Mouse (Mus musculus) small intestine, adult 2 months (tissue): ENCODE data around the gene Tbc1d25. TPM values are rescaled to one million over a fixed set of nuclear protein-coding genes. Genes with fewer than 3 reads are reported as not detected.

ENCODE experiments used
- H3K27ac ChIP-seq: fragments of 200-500 bp; 2 replicates; pipeline ENCODE4 v1.5.1; 2012; ENCODE audit warnings: low read depth, low read length, control low read depth, inconsistent platforms; ENCODE audit not compliant: insufficient read depth
- H3K27me3 ChIP-seq: fragments of 200-500 bp; 2 replicates; pipeline ENCODE4 v1.6.1; 2012; ENCODE audit warnings: mild to moderate bottlenecking, moderate library complexity, low read length, inconsistent platforms; ENCODE audit not compliant: control insufficient read depth, insufficient read depth
- H3K36me3 ChIP-seq: fragments of 200-500 bp; 2 replicates; pipeline ENCODE4 v1.6.1; 2012; ENCODE audit warnings: mild to moderate bottlenecking, low read length, control low read depth, inconsistent platforms; ENCODE audit not compliant: control insufficient read depth, insufficient read depth
- H3K4me1 ChIP-seq: fragments of 200-500 bp; 2 replicates; pipeline ENCODE4 v1.6.1; 2012; ENCODE audit warnings: low read length, inconsistent platforms, mixed read lengths; ENCODE audit not compliant: control insufficient read depth, insufficient read depth, insufficient read length
- H3K4me3 ChIP-seq: fragments of 200-500 bp; 2 replicates; pipeline ENCODE4 v1.5.1; 2012; ENCODE audit warnings: low read depth, mild to moderate bottlenecking, control low read depth, inconsistent platforms, low read length, moderate library complexity
- CTCF ChIP-seq: fragments of 200-500 bp; IDR thresholded peaks from 2 replicates; pipeline ENCODE4 v1.5.1; 2012; ENCODE audit warnings: low read depth, mild to moderate bottlenecking, control low read depth, inconsistent platforms, low read length, moderate library complexity, mixed read lengths; ENCODE audit not compliant: insufficient replicate concordance, insufficient read length; ENCODE audit errors: extremely low read depth
- POLR2A ChIP-seq: fragments of 200-500 bp; IDR thresholded peaks from 2 replicates; pipeline ENCODE4 v1.6.1; 2012; ENCODE audit warnings: low read depth, mild to moderate bottlenecking, control low read depth, inconsistent platforms, low read length, moderate library complexity
- WGBS: fragments of 180-500 bp; shearing (Covaris S2); methylation state at CpG from one replicate; pipeline ENCODE4 v1.1.7; 2018; 5-methylcytosine and 5-hydroxymethylcytosine counted together
- polyA plus RNA-seq: library from polyadenylated mRNA; depleted of rRNA; stranded (reverse); fragments of >200 nt; gene quantifications from 2 replicates; pipeline ENCODE4 v1.2.3, GENCODE M21; 2012

Tbc1d25 gene
- polyA plus RNA-seq, 1 experiment = 7.6 TPM

DNA sequence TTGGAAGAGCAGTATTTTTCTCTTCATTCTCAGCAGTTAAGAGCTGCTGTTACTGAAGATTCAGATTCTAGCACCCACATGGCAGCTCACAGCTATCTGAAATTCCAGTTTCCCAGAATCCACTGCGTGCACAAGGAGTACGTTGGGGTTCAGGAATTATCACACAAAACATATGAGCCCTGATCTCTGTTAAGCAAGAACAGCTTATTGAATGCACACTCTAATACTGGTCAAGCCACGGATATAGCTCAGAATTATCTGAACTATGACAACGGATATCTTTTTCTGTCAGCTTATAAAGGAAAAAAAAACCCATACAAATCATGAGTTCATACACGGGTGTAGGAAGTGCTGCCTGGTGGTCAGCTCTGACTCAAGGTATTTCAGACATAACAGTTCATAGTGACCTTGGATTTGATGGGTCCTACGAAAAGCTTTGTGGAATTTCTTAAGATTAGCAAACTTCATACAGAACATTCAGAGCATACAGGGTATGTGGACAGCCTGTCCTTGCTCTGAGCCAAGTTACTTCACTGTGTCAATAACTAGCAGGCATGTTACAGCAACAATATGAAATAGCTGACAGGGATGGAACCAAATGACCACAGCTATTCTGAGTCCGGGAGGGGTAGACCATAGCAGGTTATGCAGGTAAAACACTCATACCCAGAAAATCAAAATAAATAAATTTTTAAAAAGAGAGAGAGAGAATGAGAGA, 35.7 kb upstream of the Tbc1d25 start:
- 71% methylated on average over 7 of the region's 7 CpGs for WGBS
- Histone ChIP-seq H3K27ac (no peak overlapping the region), H3K4me3 (no peak overlapping the region), H3K27me3 (no peaks in the 10 kb centered on the region), H3K4me1 (no peaks in the 10 kb centered on the region), H3K36me3 (no peaks in the 10 kb centered on the region)
- TF ChIP-seq CTCF (no peak), POLR2A (no peak)

DNA sequence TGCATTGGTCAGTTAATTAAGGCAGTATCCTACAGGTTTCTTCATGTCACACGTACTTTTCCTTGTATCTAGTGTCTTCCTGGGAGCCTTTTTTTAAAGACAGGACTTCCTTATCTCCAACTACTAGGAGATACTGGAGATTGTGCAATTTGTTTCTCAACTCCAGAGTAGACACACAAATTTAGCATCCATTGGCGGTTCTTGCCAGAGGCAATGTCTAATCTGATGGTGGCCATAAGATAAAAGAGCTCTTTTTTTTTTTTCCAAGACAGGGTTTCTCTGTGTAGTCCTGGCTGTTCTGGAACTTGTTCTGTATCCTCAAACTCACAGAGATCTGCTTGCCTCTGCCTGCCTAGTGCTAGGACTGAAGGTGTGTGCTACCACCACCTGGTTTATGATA, 33.7 kb upstream of the Tbc1d25 start:
- H3K27ac ChIP-seq = no peak overlapping the region
- WGBS = 43% methylated on average over 2 of the region's 2 CpGs
- no peak overlapping the region for H3K4me3 ChIP-seq

DNA sequence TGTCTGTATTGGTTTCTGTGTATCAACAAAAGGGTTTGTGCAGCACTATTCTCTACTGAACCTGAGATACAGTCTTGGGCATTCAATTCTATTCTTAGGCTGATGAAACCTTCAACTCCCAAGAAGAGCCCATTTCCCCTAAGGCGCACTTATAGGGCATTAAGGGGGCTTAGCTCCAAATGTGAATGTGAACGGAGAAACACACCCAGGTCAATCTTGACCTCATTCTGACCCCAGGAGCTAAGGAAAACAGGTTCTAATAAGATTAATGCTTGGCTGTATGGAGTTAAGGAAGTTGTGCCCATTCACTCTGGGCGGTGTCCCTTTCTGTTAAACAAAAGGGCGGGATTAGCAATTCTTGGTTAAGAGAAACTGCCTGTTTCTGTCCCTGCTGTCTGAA, 31.2 kb upstream of the Tbc1d25 start:
- 17% methylated on average over 4 of the region's 4 CpGs for WGBS
- no peak for TF ChIP-seq POLR2A
- no peak for TF ChIP-seq CTCF
- no peaks in the 10 kb centered on the region for H3K36me3 ChIP-seq
- no peak overlapping the region for H3K4me3 ChIP-seq
- no peaks in the 10 kb centered on the region; the same call in 1 of the 2 replicates for H3K4me1 ChIP-seq
- H3K27ac ChIP-seq = no peak overlapping the region
- H3K27me3 ChIP-seq = no peaks in the 10 kb centered on the region

More for the DNA sequence above, 33.7 kb upstream of the Tbc1d25 start:
- Histone ChIP-seq H3K4me1 (no peaks in the 10 kb centered on the region; the same call in 1 of the 2 replicates), H3K36me3 (no peaks in the 10 kb centered on the region), H3K27me3 (no peaks in the 10 kb centered on the region)
- no peak for TF ChIP-seq POLR2A

- TF ChIP-seq CTCF (no peak), POLR2A (no peak)
- H3K27ac ChIP-seq = no peak overlapping the region
- no peaks in the 10 kb centered on the region; the same call in 1 of the 2 replicates for H3K4me1 ChIP-seq
- no peaks in the 10 kb centered on the region for H3K36me3 ChIP-seq
- peak overlapping the region; percentile 73 for H3K4me3 ChIP-seq
- 6% methylated on average over 11 of the region's 11 CpGs for WGBS
- no peaks in the 10 kb centered on the region for H3K27me3 ChIP-seq
Measured at GRCm38 (mm10) chrX:8206694-8207197, 30.8 kb upstream of the Tbc1d25 start.

DNA sequence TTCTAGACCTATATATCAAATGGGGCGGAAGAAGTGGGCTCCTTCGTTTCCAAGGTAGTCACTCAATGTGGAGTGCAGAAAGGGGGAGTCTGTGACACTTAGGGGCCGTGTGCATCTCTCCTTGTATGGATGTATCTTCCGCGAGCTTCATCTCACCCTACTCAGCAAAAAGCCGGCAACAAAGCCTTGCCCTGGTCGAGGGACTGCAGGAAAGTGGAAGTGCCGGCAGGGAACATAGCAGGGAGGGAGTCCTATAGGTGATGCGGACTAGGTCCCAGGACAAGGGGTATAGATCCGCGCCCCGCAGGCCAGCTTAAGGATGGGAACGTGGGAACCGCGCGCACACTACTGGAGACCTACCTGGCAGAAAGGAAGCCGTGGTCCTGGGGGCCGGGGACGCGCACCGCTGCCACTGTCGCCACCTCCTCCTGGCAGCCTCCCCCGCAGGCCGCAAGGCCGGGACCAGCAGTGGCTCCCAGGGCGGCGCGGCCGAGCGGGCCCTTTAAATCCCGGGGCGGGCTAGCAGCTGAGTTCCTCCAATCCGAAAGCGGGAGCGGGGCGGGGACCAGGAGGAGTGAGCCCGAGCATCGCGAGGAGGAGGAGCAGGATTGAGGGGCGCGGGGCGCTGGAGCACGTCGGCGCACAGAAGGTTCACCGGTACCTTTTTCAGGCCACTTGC, 30.2 kb upstream of the Tbc1d25 start, which contains the start of gene Porcn:
Gene Porcn, minus strand, starts transcription at position 511 of the 679 bp plus-strand sequence.
- no peak within 1 kb of the TSS; the same call in 1 of the 2 replicates for H3K27ac ChIP-seq
- peak within 1 kb of the TSS; percentile 73 for H3K4me3 ChIP-seq
- H3K4me1 ChIP-seq = no peaks in the 10 kb centered on the region; the same call in 1 of the 2 replicates
- H3K36me3 ChIP-seq = no peaks in the 10 kb centered on the region
- 10% methylated on average over 42 of the region's 46 CpGs for WGBS
- H3K27me3 ChIP-seq = no peaks in the 10 kb centered on the region
- TF ChIP-seq POLR2A = peak; percentile 20; the same call in 1 of the 2 replicates
- no peak for TF ChIP-seq CTCF

DNA sequence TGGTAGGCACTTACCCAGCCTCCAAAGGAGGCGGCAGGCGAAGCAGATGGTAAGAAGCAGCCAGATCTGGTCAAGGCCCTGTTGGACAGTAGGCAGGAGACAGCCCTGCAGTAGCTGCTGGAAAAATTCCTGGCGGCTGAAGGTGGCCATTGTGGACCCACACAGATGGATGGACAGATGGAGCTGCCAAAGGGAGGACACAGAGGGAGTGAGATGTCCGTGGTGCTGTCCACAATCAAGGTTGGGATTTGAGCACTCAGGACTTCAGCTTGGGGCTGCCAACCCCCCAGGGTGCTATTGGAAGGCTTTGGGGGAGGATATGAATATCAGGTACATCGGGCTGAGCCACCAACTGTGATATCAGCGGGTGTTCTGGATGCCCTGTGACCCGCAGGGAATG, 29.6 kb upstream of the Tbc1d25 start:
- no peaks in the 10 kb centered on the region for H3K36me3 ChIP-seq
- 54% methylated on average over 7 of the region's 7 CpGs for WGBS
- H3K27me3 ChIP-seq = no peaks in the 10 kb centered on the region
- no peak for TF ChIP-seq POLR2A
- no peak for TF ChIP-seq CTCF
- H3K27ac ChIP-seq = no peak overlapping the region
- no peak overlapping the region for H3K4me3 ChIP-seq
- H3K4me1 ChIP-seq = no peaks in the 10 kb centered on the region; the same call in 1 of the 2 replicates

- Histone ChIP-seq H3K27me3 (no peaks in the 10 kb centered on the region), H3K4me3 (no peak overlapping the region), H3K4me1 (no peaks in the 10 kb centered on the region; the same call in 1 of the 2 replicates), H3K36me3 (no peaks in the 10 kb centered on the region), H3K27ac (no peak overlapping the region)
- TF ChIP-seq POLR2A = no peak
- 72% methylated on average over 4 of the region's 4 CpGs for WGBS
Measured at GRCm38 (mm10) chrX:8205088-8205487, 29.1 kb upstream of the Tbc1d25 start.
